Mouse (Mus musculus) bone marrow macrophage, adult 2 months (primary cell): ENCODE measurements around the gene Slc35f4. TPM values are rescaled to one million over a fixed set of nuclear protein-coding genes. Genes with fewer than 3 reads are reported as not detected.

Experiments
- H3K27ac ChIP-seq: 2 replicates; pipeline ENCODE4 v1.5.1; 2012; ENCODE audit warnings: low read depth, low read length; ENCODE audit not compliant: insufficient read depth
- H3K4me1 ChIP-seq: 2 replicates; pipeline ENCODE4 v1.6.1; 2012; ENCODE audit warnings: low read length; ENCODE audit not compliant: control insufficient read depth, insufficient read depth
- H3K4me3 ChIP-seq: 2 replicates; pipeline ENCODE4 v1.5.1; 2012; ENCODE audit warnings: mild to moderate bottlenecking, low read length, moderate library complexity; ENCODE audit not compliant: insufficient read depth
- CTCF ChIP-seq: IDR thresholded peaks from 2 replicates; pipeline ENCODE4 v1.5.1; 2012; ENCODE audit warnings: low read depth, mild to moderate bottlenecking, low read length, moderate library complexity
- POLR2A ChIP-seq: IDR thresholded peaks from 2 replicates; pipeline ENCODE4 v1.6.1; 2012; ENCODE audit warnings: mild to moderate bottlenecking, low read depth, low read length, borderline replicate concordance
- polyA plus RNA-seq: library from polyadenylated mRNA; stranded (reverse); fragments of >200 nt; gene quantifications from 2 replicates; pipeline ENCODE4 v1.2.4, GENCODE M21; 2012; ENCODE audit not compliant: missing spikeins, insufficient read depth, insufficient read length

Gene Slc35f4
- polyA plus RNA-seq, 1 experiment: not detected

- Histone ChIP-seq H3K27ac (no peak overlapping the region), H3K4me3 (no peak overlapping the region), H3K4me1 (no peaks in the 10 kb centered on the region)
- TF ChIP-seq CTCF (no peak), POLR2A (no peak)
Measured at GRCm38 (mm10) chr14:49476602-49477001, 49.2 kb downstream of the Slc35f4 start.

DNA sequence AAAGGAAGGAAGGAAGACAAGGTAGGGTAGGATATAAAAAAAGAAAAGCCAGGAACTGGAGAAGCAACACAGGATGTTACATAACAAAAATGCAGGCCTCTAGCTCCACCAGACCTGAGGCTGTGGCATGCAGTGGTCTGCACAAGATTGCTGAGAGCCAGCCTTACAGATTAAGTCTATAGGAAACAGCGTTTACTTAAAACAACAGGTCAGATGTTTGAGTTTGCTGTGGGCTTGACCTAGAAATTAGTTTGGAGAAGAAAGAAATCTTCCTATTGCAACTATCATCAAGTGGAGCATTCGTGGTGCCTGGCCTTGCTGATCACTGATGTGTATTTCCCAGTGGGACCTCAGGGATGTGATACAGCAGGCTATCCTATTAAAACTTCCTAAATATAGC lies 64.1 kb downstream of the Slc35f4 start:
- no peaks in the 10 kb centered on the region for H3K4me1 ChIP-seq
- TF ChIP-seq POLR2A: no peak
- H3K4me3 ChIP-seq: no peak overlapping the region
- no peak overlapping the region for H3K27ac ChIP-seq

DNA sequence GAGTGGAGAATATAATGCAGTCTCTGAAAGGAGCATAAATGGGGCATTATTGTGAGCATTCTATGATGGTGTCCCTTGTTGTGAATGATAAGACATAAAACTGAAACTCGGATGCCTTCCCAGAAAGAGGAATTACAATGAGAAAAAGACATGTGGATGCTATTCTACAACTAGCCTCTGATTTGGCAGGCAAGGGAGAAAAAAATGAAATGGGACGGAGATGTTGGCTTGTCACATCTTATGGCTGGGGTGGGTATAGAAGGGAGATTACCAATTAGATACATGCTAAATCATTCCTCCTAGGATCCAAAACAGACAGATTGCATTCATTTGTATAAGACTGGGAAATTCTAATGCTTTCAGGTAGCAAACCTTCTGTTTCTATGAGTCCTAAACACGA lies 65.0 kb downstream of the Slc35f4 start:
- H3K4me3 ChIP-seq: no peak overlapping the region
- TF ChIP-seq CTCF (no peak), POLR2A (no peak)
- no peak overlapping the region for H3K27ac ChIP-seq
- no peaks in the 10 kb centered on the region for H3K4me1 ChIP-seq

DNA sequence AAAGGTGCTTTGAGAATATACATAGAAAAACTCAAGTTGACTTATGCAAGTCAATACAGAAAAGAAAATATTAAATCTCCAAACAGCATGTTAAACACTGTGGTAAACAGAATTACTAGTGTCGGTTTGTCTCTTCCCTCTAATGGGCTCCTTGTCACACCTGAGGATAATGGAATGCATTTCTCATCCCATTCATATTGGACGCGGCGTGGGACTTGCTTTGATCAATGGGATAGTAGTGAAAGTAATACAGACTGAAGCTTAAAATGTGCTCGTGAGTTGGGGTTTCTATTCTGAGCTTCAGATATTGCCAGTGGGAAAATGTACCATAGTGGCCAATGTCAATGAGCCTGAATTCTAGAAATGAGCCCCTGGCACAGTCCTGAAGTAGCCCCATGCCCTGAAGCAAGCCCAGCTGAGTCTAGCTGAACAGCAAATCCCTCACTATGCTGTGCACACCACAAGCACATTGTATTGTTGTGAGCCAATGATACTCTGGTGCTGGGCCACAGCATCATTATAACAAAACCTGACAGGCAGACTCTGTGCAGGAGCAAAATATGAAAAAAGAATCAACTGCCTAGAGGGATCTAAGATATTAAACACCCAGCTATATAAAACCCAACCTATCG lies 71.4 kb downstream of the Slc35f4 start:
- no peak overlapping the region for H3K4me3 ChIP-seq
- H3K27ac ChIP-seq: no peak overlapping the region
- TF ChIP-seq POLR2A (no peak), CTCF (no peak)
- no peaks in the 10 kb centered on the region for H3K4me1 ChIP-seq

GRCm38 (mm10) chr14:49453782-49454181 lies 72.1 kb downstream of the Slc35f4 start:
- Histone ChIP-seq H3K4me3 (no peak overlapping the region), H3K4me1 (no peaks in the 10 kb centered on the region), H3K27ac (no peak overlapping the region)
- TF ChIP-seq CTCF (no peak), POLR2A (no peak)

DNA sequence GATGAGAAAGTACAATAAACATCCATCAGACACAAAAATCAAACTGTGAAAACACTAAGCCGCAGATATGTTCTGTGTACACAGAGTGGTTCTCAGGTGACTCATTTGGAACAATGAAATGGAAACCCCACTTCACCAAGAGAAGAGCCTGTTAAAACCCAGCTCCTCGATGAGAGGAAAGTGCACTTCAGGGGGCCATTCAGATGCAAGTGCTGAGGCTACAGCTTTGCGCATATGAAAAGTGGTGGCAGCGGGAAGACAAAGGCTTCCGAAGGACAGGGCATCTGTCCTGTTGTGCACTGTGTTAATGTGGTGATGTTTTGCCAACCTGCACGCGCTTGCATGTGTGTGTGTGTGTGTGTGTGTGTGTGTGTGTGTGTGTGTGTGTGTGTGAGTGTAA lies 78.2 kb downstream of the Slc35f4 start:
- no peaks in the 10 kb centered on the region for H3K4me1 ChIP-seq
- no peak overlapping the region for H3K27ac ChIP-seq
- TF ChIP-seq CTCF (no peak), POLR2A (no peak)
- no peak overlapping the region for H3K4me3 ChIP-seq

DNA sequence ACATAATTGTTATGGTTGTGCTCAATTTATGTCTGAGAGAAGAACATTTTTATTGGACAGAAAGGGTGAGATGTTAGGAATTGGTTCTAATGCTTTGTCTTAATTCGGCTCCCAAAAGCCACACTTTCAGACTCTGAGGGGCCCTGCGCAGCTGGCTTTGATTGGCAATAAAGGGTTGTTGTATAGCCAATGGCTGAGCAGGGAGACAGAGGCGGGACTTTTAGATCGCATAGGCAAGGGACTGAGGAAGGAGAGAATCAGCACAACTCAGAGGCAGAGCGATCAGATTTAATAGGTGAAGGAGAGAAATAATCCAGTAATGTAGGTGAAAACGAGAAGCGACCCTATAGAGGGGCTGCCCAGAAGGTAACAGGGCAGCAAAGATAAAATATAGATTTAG lies 79.4 kb downstream of the Slc35f4 start:
- TF ChIP-seq CTCF (no peak), POLR2A (no peak)
- Histone ChIP-seq H3K4me1 (no peaks in the 10 kb centered on the region), H3K27ac (no peak overlapping the region), H3K4me3 (no peak overlapping the region)

GRCm38 (mm10) chr14:49436811-49437210 lies 89.0 kb downstream of the Slc35f4 start:
- TF ChIP-seq CTCF (no peak), POLR2A (no peak)
- no peak overlapping the region for H3K27ac ChIP-seq
- no peak overlapping the region for H3K4me3 ChIP-seq
- H3K4me1 ChIP-seq: no peaks in the 10 kb centered on the region

DNA sequence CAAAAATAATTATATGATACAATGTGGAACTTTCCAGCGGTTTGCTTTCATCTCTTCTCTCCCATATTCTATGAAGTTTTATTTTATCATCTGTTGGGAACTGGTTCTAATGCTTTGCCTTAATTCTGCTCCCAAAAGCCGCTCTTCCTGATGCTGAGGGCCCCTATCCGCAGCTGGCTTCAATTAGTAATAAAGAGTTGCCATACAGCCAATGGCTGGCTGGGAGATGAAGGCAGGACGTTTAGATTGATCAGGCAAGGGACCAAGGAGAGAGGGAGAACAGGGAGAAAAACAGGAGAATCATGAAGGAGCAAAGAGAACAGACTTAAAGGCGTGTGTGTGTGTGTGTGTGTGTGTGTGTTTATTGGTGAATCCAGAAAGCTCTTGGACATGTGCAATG lies 94.0 kb downstream of the Slc35f4 start:
- Histone ChIP-seq H3K4me3 (no peak overlapping the region), H3K4me1 (no peaks in the 10 kb centered on the region), H3K27ac (no peak overlapping the region)
- no peak for TF ChIP-seq CTCF
- TF ChIP-seq POLR2A: no peak

DNA sequence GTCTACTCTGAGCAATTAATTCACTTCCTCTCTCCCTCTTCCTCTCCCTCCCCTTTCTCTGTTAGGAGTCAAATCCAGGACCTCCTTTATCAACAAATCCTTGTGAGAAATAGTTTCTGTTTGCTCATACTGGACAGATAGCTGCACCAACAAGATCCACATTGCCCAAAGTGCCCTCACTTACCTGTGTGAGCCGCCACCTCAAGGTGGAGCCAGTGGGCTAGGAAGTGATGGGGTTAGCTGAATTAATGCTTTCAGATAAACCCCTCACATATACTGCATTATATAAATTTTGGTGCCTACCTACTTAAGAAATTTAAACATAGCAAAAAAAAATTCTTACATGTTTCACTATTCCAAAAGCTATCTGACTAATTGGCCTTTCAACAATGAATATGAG lies 133.4 kb downstream of the Slc35f4 start:
- TF ChIP-seq CTCF (no peak), POLR2A (no peak)
- H3K27ac ChIP-seq: no peak overlapping the region
- H3K4me3 ChIP-seq: no peak overlapping the region
- H3K4me1 ChIP-seq: no peaks in the 10 kb centered on the region

DNA sequence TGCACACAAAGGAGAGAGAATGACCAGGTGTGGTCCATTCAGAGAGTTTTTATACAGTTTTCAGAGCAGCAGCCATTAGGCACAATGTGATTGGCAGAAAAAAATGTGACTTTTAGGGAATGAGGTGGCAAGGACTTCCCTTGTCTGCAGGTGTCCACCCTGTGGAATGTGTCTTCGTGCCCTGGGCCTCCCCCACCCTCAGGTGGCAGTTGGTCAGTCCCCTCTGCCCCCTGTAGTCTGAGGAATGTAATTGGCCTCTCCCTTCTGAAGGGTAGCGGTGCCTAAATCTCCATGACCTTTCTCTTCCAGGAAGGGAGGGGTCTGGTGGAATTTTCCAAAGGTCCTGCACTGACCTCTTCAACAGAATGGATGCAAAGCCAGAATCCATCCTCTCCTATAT lies 163.7 kb downstream of the Slc35f4 start:
- H3K4me3 ChIP-seq: no peak overlapping the region
- no peak overlapping the region for H3K27ac ChIP-seq
- H3K4me1 ChIP-seq: no peaks in the 10 kb centered on the region
- TF ChIP-seq POLR2A (no peak), CTCF (no peak)
